Mouse (Mus musculus) midbrain, embryonic 14.5 days (tissue): Measurements from ENCODE around the gene Carmil1. TPM values are rescaled to one million over a fixed set of nuclear protein-coding genes. Genes with fewer than 3 reads are reported as not detected.

ENCODE experiments used
- ATAC-seq: fragments of 200-750 bp; cut with Nextera tagmentation; 2 replicates; pipeline ENCODE4 v1.8.0; 2017; ENCODE audit warnings: moderate number of reproducible peaks, moderate library complexity; ENCODE audit not compliant: low FRiP score, low TSS enrichment
- DNase-seq: peaks from one replicate; pipeline ENCODE4 v3.0.0-alpha.2; 2015
- H3K27ac ChIP-seq: fragments of 300-500 bp; sonication (generic); replicated peaks from 2 replicates; pipeline ENCODE4 v1.5.1; 2014; ENCODE audit warnings: mild to moderate bottlenecking, low read depth, low read length, moderate library complexity
- H3K27me3 ChIP-seq: fragments of 300-500 bp; sonication (generic); 2 replicates; pipeline ENCODE4 v1.6.1; 2014; ENCODE audit warnings: low read length, control low read depth, mixed read lengths; ENCODE audit not compliant: control insufficient read depth, insufficient read depth
- H3K36me3 ChIP-seq: fragments of 300-500 bp; sonication (generic); 2 replicates; pipeline ENCODE4 v1.6.1; 2014; ENCODE audit warnings: low read length, control low read depth; ENCODE audit not compliant: control insufficient read depth, insufficient read depth
- H3K4me1 ChIP-seq: fragments of 300-500 bp; sonication (generic); 2 replicates; pipeline ENCODE4 v1.6.1; 2014; ENCODE audit warnings: mild to moderate bottlenecking, antibody characterized with exemption, low read length, control low read depth; ENCODE audit not compliant: control insufficient read depth, insufficient read depth
- H3K4me2 ChIP-seq: fragments of 300-500 bp; sonication (generic); 2 replicates; pipeline ENCODE4 v1.6.1; 2014; ENCODE audit warnings: mild to moderate bottlenecking, low read length, moderate library complexity
- H3K4me3 ChIP-seq: fragments of 300-500 bp; sonication (generic); replicated peaks from 2 replicates; pipeline ENCODE4 v1.5.1; 2014; ENCODE audit warnings: low read depth, low read length
- H3K9ac ChIP-seq: fragments of 300-500 bp; sonication (generic); replicated peaks from 2 replicates; pipeline ENCODE4 v1.6.1; 2014; ENCODE audit warnings: mild to moderate bottlenecking, low read length, moderate library complexity
- H3K9me3 ChIP-seq: fragments of 300-500 bp; sonication (generic); 2 replicates; pipeline ENCODE4 v1.6.1; 2016; ENCODE audit warnings: low read length, control low read depth, mixed read lengths; ENCODE audit not compliant: control insufficient read depth
- WGBS: fragments of 180-500 bp; shearing (Covaris S2); extraction: QIAGEN DNeasy Blood & Tissue Kit; methylation state at CpG from one replicate; pipeline ENCODE4 v1.1.7; 2014; 5-methylcytosine and 5-hydroxymethylcytosine counted together
- polyA plus RNA-seq: library from polyadenylated mRNA; unstranded; fragments of >200 nt; fragmentation: Nextera tagmentation; extraction: Ambion mirVana; gene quantifications from 2 replicates; pipeline ENCODE4 v1.2.1, GENCODE M21; 2014

The Carmil1 gene
- polyA plus RNA-seq, 1 experiment from 2014 or later = 32.3 TPM

- no peaks in the 10 kb centered on the region for H3K4me1 ChIP-seq
Measured at GRCm38 (mm10) chr13:24144141-24144540, 136.5 kb downstream of the Carmil1 start.

GRCm38 (mm10) chr13:24136836-24137235 is 143.8 kb downstream of the Carmil1 start:
- Histone ChIP-seq H3K36me3 (peaks cover 3% of the 10 kb centered on the region; the same call in 1 of the 2 replicates), H3K4me3 (no peak overlapping the region), H3K27ac (no peak overlapping the region), H3K4me2 (no peak overlapping the region), H3K27me3 (no peaks in the 10 kb centered on the region), H3K9me3 (no peaks in the 10 kb centered on the region), H3K9ac (no peak overlapping the region), H3K4me1 (0 out of 2 replicates have a peak, but pooled peaks cover 6% of the 10 kb centered on the region)
- no peak for ATAC-seq
- DNase-seq = no peak
- 93% methylated on average over 5 of the region's 5 CpGs for WGBS

More at GRCm38 (mm10) chr13:24144141-24144540, 136.5 kb downstream of the Carmil1 start:
- ATAC-seq (no peak), DNase-seq (no peak)
- no peaks in the 10 kb centered on the region for H3K27me3 ChIP-seq
- no peaks in the 10 kb centered on the region for H3K9me3 ChIP-seq
- no peak overlapping the region for H3K4me2 ChIP-seq
- no peaks in the 10 kb centered on the region for H3K36me3 ChIP-seq
- no peak overlapping the region for H3K4me3 ChIP-seq
- no peak overlapping the region for H3K9ac ChIP-seq
- no peak overlapping the region for H3K27ac ChIP-seq
- 70% methylated on average over 2 of the region's 2 CpGs for whole genome bisulfite sequencing

DNA sequence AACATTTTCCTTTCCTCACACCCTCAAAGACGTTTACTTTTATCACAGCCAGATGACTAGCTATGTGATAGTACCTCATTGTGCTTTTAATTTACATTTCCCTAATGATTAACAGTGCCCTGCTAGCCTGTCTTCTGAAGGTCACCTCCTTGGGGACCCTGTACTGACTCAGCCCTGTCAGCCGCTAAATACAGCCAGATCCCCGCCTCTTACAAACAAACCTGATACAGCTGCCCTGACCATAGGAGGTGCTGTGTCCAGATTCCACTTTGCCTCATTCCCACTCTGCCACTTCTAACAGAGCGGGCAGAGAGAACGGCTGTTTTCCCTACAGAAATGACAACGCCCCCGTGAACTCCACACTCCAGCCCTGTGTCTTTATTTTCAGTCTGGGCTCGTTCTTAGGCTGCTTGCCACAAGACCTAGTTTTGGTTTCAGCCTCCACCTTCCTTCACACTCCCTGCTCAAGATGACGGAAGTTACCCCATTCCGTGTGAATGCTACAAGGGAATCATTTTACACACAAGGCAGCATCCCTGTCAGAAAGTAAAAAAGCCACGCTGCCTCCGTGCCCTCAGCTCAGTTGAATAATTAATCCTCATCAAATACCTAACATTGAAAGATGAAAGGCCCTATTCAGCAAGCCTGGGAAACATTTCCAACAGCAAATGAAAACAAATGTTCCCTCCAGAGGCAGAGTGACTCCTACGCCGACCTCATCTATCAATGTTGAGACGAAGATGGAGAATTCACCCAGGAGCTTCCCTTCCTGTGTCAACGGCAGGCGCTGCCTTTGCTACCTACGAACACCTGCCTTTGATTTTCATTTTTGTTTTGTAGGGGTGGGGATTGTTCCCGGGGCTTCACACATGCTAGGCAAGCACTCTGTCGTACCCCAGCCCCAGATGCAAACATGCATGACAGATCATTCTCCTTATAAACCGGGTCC is 145.0 kb downstream of the Carmil1 start:
- Histone ChIP-seq H3K9me3 (no peaks in the 10 kb centered on the region), H3K27ac (0 out of 2 replicates have a peak overlapping the region, but pooled peaks have one; percentile 8), H3K4me2 (no peak overlapping the region), H3K4me1 (0 out of 2 replicates have a peak, but pooled peaks cover 6% of the 10 kb centered on the region), H3K36me3 (peaks cover 3% of the 10 kb centered on the region; the same call in 1 of the 2 replicates), H3K27me3 (no peaks in the 10 kb centered on the region), H3K9ac (no peak overlapping the region), H3K4me3 (no peak overlapping the region)
- ATAC-seq = no peak
- DNase-seq = peak; percentile 19
- WGBS = 49% methylated on average over 21 of the region's 21 CpGs

DNA sequence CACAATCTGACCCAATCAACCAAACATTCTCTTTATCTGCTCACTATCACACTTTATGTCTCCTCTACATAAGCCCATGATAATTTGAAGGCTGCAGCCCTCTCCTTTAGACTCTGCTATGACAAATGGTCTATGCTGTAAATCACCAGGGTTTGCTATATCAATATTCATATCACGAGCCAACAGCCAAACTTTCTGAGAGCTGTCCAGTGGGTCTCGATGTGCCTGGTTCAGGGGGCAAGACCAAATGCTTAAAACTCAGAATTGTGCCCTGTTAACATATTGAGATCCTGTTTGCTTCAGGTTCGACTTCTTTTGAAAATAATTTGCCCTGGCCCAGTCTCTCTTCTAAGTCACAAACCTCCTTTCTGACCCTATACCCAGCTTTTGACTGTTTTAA is 147.7 kb downstream of the Carmil1 start:
- WGBS = 93% methylated on average over 3 of the region's 3 CpGs
- H3K4me2 ChIP-seq = no peak overlapping the region
- H3K27me3 ChIP-seq = no peaks in the 10 kb centered on the region
- 0 out of 2 replicates have a peak, but pooled peaks cover 6% of the 10 kb centered on the region for H3K4me1 ChIP-seq
- no peak for DNase-seq
- H3K27ac ChIP-seq = no peak overlapping the region
- no peak overlapping the region for H3K4me3 ChIP-seq
- no peaks in the 10 kb centered on the region for H3K9me3 ChIP-seq
- ATAC-seq = no peak
- H3K36me3 ChIP-seq = peaks cover 3% of the 10 kb centered on the region; the same call in 1 of the 2 replicates
- no peak overlapping the region for H3K9ac ChIP-seq

- no peaks in the 10 kb centered on the region for H3K9me3 ChIP-seq
- WGBS = 91% methylated on average over 5 of the region's 5 CpGs
Measured at GRCm38 (mm10) chr13:24131319-24131718, 149.3 kb downstream of the Carmil1 start.

GRCm38 (mm10) chr13:24130741-24131140 is 149.9 kb downstream of the Carmil1 start:
- Histone ChIP-seq H3K36me3 (no peaks in the 10 kb centered on the region), H3K4me3 (no peak overlapping the region), H3K4me1 (0 out of 2 replicates have a peak, but pooled peaks cover 6% of the 10 kb centered on the region), H3K27me3 (no peaks in the 10 kb centered on the region), H3K4me2 (no peak overlapping the region), H3K27ac (no peak overlapping the region), H3K9ac (no peak overlapping the region), H3K9me3 (no peaks in the 10 kb centered on the region)
- 98% methylated on average over 2 of the region's 2 CpGs for whole genome bisulfite sequencing
- DNase-seq (no peak), ATAC-seq (no peak)

More at GRCm38 (mm10) chr13:24131319-24131718, 149.3 kb downstream of the Carmil1 start:
- H3K27ac ChIP-seq = no peak overlapping the region
- H3K4me1 ChIP-seq = 0 out of 2 replicates have a peak, but pooled peaks cover 6% of the 10 kb centered on the region
- no peak overlapping the region for H3K4me3 ChIP-seq
- H3K4me2 ChIP-seq = no peak overlapping the region
- H3K36me3 ChIP-seq = no peaks in the 10 kb centered on the region
- H3K9ac ChIP-seq = no peak overlapping the region
- H3K27me3 ChIP-seq = no peaks in the 10 kb centered on the region
- no peak for ATAC-seq
- DNase-seq = no peak

- DNase-seq = no peak
- Histone ChIP-seq H3K4me1 (no peaks in the 10 kb centered on the region), H3K9me3 (no peaks in the 10 kb centered on the region), H3K27ac (no peak overlapping the region), H3K4me3 (no peak overlapping the region), H3K9ac (no peak overlapping the region), H3K27me3 (no peaks in the 10 kb centered on the region), H3K36me3 (no peaks in the 10 kb centered on the region), H3K4me2 (no peak overlapping the region)
- ATAC-seq = no peak
- WGBS = 94% methylated on average over 1 of the region's 1 CpGs
Measured at GRCm38 (mm10) chr13:24128731-24129130, 151.9 kb downstream of the Carmil1 start.

DNA sequence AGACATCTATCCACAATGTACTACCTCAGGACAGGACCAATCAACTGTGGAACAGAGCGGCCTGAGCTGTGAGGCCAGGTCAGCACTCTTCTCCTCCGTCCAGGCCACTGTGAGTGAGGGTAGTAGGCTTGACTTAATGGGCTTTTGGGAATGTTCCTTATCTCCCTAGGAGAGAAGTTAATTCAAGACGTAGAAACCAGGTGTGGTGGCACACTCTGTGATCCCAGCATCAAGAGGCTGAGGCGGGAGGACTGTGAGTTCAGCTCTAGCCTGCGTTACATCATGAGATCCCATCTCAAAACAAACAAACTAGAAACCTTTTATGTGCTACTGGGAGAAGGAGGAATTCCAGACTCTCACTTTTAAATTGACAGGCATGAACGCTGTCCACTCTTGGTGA is 154.7 kb downstream of the Carmil1 start:
- WGBS = 92% methylated on average over 6 of the region's 6 CpGs

More for the DNA sequence above, 154.7 kb downstream of the Carmil1 start:
- H3K4me2 ChIP-seq = no peak overlapping the region
- H3K9me3 ChIP-seq = no peaks in the 10 kb centered on the region
- H3K4me1 ChIP-seq = no peaks in the 10 kb centered on the region
- DNase-seq (no peak), ATAC-seq (no peak)
- no peak overlapping the region for H3K4me3 ChIP-seq
- no peak overlapping the region for H3K27ac ChIP-seq
- no peaks in the 10 kb centered on the region for H3K27me3 ChIP-seq
- H3K9ac ChIP-seq = no peak overlapping the region
- no peaks in the 10 kb centered on the region for H3K36me3 ChIP-seq
